Mouse (Mus musculus): Measurements from ENCODE around the gene Gatb.

DNA sequence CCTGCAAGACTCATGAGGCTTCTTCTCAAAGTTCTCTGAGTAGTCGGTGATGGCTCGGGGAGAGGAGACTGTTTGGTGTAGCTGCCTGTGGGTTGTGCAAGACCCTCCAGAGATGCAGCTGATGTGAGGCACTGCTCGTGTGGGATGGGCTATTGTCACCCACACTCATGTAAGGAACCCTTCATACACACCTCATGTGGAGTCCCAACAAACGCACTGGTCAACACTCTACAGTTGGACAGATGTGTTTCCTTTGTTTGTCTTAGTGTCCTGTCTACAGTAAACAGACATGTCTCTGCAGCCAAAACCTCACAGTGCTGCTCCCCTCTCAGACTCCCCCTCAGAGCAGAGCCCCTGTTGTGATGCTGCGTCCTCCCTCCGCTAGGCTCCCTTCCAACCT is 95.9 kb downstream of the Gatb start:
- no peak for TF ChIP-seq CTCF (IDR thresholded peaks at IDR 0.05; ENCODE audit: low read depth, low read length)
- no peak for TF ChIP-seq GATA1 (IDR thresholded peaks at IDR 0.05; ENCODE audit: borderline replicate concordance, low read length)
- TF ChIP-seq POLR2AphosphoS5 (IDR thresholded peaks at IDR 0.05; ENCODE audit: insufficient replicate concordance, low read depth, low read length): no peak
